Mouse (Mus musculus) testis, adult 2 months (tissue): ENCODE measurements around the gene Map2k5.

Experiments
- CTCF ChIP-seq: fragments of 200-500 bp; IDR thresholded peaks from 2 replicates; pipeline ENCODE4 v1.5.1; 2012; ENCODE audit warnings: low read depth, mild to moderate bottlenecking, inconsistent platforms, low read length, moderate library complexity; ENCODE audit not compliant: control insufficient read depth, insufficient read depth, insufficient replicate concordance
- POLR2A ChIP-seq: fragments of 200-500 bp; IDR thresholded peaks from 2 replicates; pipeline ENCODE4 v1.6.1; 2012; ENCODE audit warnings: low read depth, mild to moderate bottlenecking, inconsistent platforms, low read length, moderate library complexity; ENCODE audit not compliant: control insufficient read depth

DNA sequence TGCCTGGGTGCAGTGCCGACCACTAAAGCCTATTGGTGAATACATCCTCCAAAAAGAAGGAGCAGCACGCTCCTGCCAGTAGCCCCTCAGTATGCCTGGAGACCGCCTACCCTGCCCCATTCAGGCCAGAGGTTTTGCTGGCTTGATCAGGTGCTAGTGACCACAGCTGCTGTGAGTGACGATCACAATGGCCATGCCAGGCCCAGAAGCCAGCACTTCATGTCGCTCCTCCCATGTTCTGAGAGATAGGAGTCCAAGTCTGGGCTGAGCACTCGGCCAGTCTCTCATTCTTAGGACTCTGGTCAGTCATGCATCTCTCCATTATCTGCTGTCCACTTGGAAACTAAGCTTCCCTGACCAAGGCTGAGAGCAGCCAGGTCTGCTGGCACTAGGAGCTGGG lies 67.7 kb downstream of the Map2k5 start:
- no peak for TF ChIP-seq POLR2A
- no peak for TF ChIP-seq CTCF
